Mouse (Mus musculus) heart, embryonic 14.5 days (tissue): ENCODE measurements at regions not wholly inside any gene's neighbourhood (a gene's known extent, or its start where the extent isn't known, plus 50 kb on each side); places are given as distances from the start of the nearest gene placed in this dataset.

Experiments
- ATAC-seq: fragments of 200-750 bp; cut with Nextera tagmentation; 2 replicates; pipeline ENCODE4 v1.8.0; 2017; ENCODE audit warnings: low read depth, moderate TSS enrichment; ENCODE audit not compliant: insufficient number of reproducible peaks, insufficient read depth, low FRiP score
- H3K27ac ChIP-seq, 2 experiments: fragments of 200-500 bp in 1 of 2; fragments of 300-500 bp in 1 of 2; sonication (generic) in 1 of 2; replicated peaks in 1 of 2; 2 replicates each; pipeline ENCODE4 v1.5.1; 2012 to 2014; ENCODE audit warnings: low read depth in 2 of 2, low read length in 2 of 2, control low read depth in 1 of 2, mild to moderate bottlenecking in 1 of 2, mixed read lengths in 1 of 2; ENCODE audit not compliant: control insufficient read depth in 1 of 2, insufficient read depth in 1 of 2
- H3K27me3 ChIP-seq: fragments of 300-500 bp; sonication (generic); 2 replicates; pipeline ENCODE4 v1.6.1; 2014; ENCODE audit warnings: mild to moderate bottlenecking, low read length, control low read depth; ENCODE audit not compliant: control insufficient read depth, insufficient read depth
- H3K36me3 ChIP-seq: fragments of 300-500 bp; sonication (generic); 2 replicates; pipeline ENCODE4 v1.6.1; 2014; ENCODE audit warnings: mild to moderate bottlenecking, control low read depth, low read length, mixed read lengths; ENCODE audit not compliant: control insufficient read depth, insufficient read depth
- H3K4me1 ChIP-seq, 2 experiments: fragments of 200-500 bp in 1 of 2; fragments of 300-500 bp in 1 of 2; sonication (generic) in 1 of 2; 2 replicates each; pipeline ENCODE4 v1.6.1; 2012 to 2014; ENCODE audit warnings: low read length in 2 of 2, control low read depth in 1 of 2, mixed read lengths in 1 of 2; ENCODE audit not compliant: control insufficient read depth in 2 of 2, insufficient read depth in 2 of 2
- H3K4me2 ChIP-seq: fragments of 300-500 bp; sonication (generic); 2 replicates; pipeline ENCODE4 v1.6.1; 2014; ENCODE audit warnings: mild to moderate bottlenecking, low read length
- H3K4me3 ChIP-seq, 2 experiments: fragments of 200-500 bp in 1 of 2; fragments of 300-500 bp in 1 of 2; sonication (generic) in 1 of 2; 2 replicates each; pipeline ENCODE4 v1.5.1; 2012 to 2014; ENCODE audit warnings: low read length in 2 of 2, mild to moderate bottlenecking in 2 of 2, control low read depth in 1 of 2, low read depth in 1 of 2, moderate library complexity in 1 of 2; ENCODE audit not compliant: control insufficient read depth in 1 of 2, insufficient read depth in 1 of 2
- H3K9ac ChIP-seq: fragments of 300-500 bp; sonication (generic); 2 replicates; pipeline ENCODE4 v1.6.1; 2014; ENCODE audit warnings: mild to moderate bottlenecking, low read length
- H3K9me3 ChIP-seq: fragments of 300-500 bp; sonication (generic); 2 replicates; pipeline ENCODE4 v1.6.1; 2016; ENCODE audit warnings: low read length, control low read depth; ENCODE audit not compliant: control insufficient read depth
- WGBS: fragments of 180-500 bp; shearing (Covaris S2); extraction: QIAGEN DNeasy Blood & Tissue Kit; methylation state at CpG from one replicate; pipeline ENCODE4 v1.1.7; 2014; 5-methylcytosine and 5-hydroxymethylcytosine counted together

- WGBS = 83% methylated on average over 6 of the region's 6 CpGs
- no peaks in the 10 kb centered on the region for H3K4me1 ChIP-seq
These were observed 184.3 kb downstream of the Moxd1 start for GRCm38 (mm10) chr10:24407411-24408227.

DNA sequence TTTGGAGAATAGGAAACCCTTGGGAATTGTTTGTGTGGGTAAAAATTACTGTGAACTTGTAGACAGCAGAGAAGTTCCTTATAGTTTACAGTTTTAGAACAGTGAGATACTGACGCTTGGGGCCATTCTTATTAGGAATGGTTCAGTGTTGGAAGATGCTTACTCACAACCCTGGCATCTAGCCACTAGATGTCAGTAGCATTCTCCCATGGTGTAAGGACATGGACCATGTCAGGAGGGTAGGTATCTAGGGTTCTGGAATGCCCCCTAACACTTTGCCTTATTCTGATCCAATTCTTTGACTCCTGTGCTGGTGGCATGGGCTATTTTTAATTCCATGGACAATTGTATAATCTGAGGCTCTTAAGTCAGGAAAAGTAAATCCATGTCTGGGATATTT, 185.3 kb upstream of the Ccn2 start:
- H3K4me3 ChIP-seq = no peak overlapping the region
- peak; percentile 64; the same call in 1 of the 2 replicates for ATAC-seq
- no peaks in the 10 kb centered on the region for H3K4me1 ChIP-seq
- WGBS = 29% methylated on average over 1 of the region's 1 CpGs
- no peak overlapping the region for H3K9ac ChIP-seq
- H3K9me3 ChIP-seq = no peaks in the 10 kb centered on the region
- no peaks in the 10 kb centered on the region for H3K36me3 ChIP-seq
- H3K27me3 ChIP-seq = no peaks in the 10 kb centered on the region
- H3K4me2 ChIP-seq = no peak overlapping the region
- no peak overlapping the region for H3K27ac ChIP-seq

More at GRCm38 (mm10) chr10:24407411-24408227, 184.3 kb downstream of the Moxd1 start:
- Histone ChIP-seq H3K9ac (no peak overlapping the region), H3K4me3 (no peak overlapping the region), H3K27me3 (no peaks in the 10 kb centered on the region), H3K4me2 (no peak overlapping the region), H3K9me3 (no peaks in the 10 kb centered on the region), H3K27ac (no peak overlapping the region), H3K36me3 (no peaks in the 10 kb centered on the region)
- no peak for ATAC-seq

DNA sequence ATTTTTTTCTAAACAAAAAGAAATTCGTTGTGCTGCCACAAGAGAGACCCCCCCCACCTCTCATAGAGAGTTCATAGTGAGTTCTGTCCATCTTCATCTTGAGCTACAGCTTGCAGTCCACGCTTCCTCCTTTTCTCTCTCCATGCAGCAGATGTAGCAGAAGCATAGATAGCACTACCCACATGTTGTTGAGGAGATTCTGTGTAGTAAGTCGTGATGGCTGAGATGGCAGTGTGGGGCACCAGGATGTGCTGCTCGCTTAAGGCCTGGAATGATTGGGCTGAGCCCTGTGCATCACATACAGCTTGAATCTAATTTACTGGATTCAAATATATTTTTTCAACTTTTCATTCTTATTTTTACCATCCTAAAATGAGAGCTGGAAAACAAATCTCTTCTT, 184.4 kb upstream of the Ccn2 start:
- Histone ChIP-seq H3K4me2 (no peak overlapping the region), H3K27me3 (no peaks in the 10 kb centered on the region), H3K27ac (no peak overlapping the region), H3K4me1 (no peaks in the 10 kb centered on the region), H3K36me3 (no peaks in the 10 kb centered on the region), H3K4me3 (no peak overlapping the region), H3K9me3 (no peaks in the 10 kb centered on the region), H3K9ac (no peak overlapping the region)
- WGBS = 83% methylated on average over 4 of the region's 4 CpGs
- ATAC-seq = no peak

DNA sequence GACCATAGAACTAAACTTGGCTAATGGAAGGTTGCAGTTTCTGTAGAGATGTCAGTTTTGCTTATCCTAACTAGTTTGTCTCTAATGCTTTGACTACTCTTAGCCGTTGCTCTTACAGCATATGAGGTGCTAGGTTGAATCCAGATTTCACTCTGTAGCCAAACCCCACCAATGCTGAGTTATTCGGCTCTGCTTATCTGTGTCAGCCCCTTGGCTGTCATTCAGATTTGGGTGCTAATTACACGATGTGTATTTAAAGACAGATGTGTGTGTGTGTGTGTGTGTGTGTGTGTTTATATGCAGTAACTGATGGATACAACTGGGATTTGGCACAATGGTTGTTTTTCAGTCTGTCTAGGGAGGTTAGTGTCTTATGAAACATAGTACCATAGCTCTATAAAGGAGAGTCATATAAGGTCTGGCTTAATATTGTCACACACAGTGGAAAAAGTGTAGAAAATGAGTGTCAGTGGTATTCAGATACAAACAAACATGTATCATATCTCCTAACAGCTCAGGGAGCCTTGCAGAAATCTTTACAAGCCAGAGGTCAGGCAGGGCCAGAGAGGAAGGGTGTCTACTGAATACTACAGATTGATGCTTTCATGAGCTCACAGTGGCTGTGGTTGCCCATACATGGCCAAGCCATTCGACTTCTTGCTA, 172.6 kb upstream of the Ccn2 start:
- H3K9me3 ChIP-seq = no peaks in the 10 kb centered on the region
- no peak overlapping the region for H3K9ac ChIP-seq
- H3K4me1 ChIP-seq = no peaks in the 10 kb centered on the region
- no peak overlapping the region for H3K27ac ChIP-seq
- no peak overlapping the region for H3K4me2 ChIP-seq
- no peaks in the 10 kb centered on the region for H3K36me3 ChIP-seq
- no peaks in the 10 kb centered on the region for H3K27me3 ChIP-seq
- 42% methylated on average over 4 of the region's 4 CpGs for WGBS
- no peak for ATAC-seq
- H3K4me3 ChIP-seq = no peak overlapping the region

- Histone ChIP-seq H3K9ac (no peak overlapping the region), H3K4me3 (no peak overlapping the region), H3K36me3 (no peaks in the 10 kb centered on the region), H3K9me3 (no peaks in the 10 kb centered on the region), H3K27me3 (no peaks in the 10 kb centered on the region), H3K27ac (no peak overlapping the region), H3K4me2 (no peak overlapping the region), H3K4me1 (peaks cover 0 to 4% of the 10 kb centered on the region in 2 experiments; a peak in 1 of 4 replicates)
- no peak for ATAC-seq
These were observed 161.4 kb upstream of the Ccn2 start for GRCm38 (mm10) chr10:24433737-24434367.

DNA sequence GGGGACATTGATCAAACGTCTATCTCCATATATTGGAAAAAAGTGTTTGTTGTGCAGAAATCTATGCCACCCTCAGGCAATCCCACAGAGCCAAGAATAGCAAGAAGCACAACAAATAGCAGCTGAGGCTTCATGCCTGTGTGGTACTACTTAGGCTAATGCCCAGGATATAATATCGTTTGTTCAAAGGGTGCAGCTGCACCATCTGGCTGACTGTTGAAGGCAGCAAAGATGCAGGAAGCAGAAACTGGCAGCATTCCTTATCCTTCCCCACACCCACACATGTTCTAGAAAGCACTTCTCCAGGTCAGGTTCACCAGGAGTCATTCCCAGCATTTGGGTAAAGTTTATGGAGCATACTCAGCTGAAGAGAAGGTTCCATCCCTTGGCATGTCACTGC, 158.1 kb upstream of the Ccn2 start:
- no peak overlapping the region for H3K27ac ChIP-seq
- WGBS = 64% methylated on average over 2 of the region's 2 CpGs
- no peaks in the 10 kb centered on the region for H3K36me3 ChIP-seq
- H3K4me3 ChIP-seq = no peak overlapping the region
- H3K4me1 ChIP-seq = peaks cover 0 to 4% of the 10 kb centered on the region in 2 experiments; a peak in 1 of 4 replicates
- H3K9ac ChIP-seq = no peak overlapping the region
- H3K4me2 ChIP-seq = no peak overlapping the region
- ATAC-seq = no peak
- H3K27me3 ChIP-seq = no peaks in the 10 kb centered on the region
- H3K9me3 ChIP-seq = no peaks in the 10 kb centered on the region

DNA sequence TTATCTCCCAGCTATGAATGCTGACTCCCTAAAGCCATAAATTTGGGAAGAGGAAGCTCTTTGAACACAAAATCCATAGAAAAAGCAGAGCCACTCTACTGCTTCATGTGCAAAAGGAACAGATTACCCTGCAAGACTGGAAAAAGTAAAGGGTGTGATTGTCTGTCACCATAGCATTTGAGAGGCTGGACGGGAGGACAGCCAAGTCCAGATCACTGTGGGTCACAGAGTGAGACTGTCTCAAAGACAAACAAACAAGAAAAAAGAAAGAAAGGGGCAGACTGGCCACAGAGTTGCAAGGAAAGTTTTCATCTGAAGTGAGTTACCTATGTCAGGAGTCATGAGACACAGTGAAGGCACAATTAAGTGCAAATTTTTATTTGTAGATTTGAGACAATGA, 150.7 kb upstream of the Ccn2 start:
- Histone ChIP-seq H3K9me3 (no peaks in the 10 kb centered on the region), H3K4me2 (no peak overlapping the region), H3K36me3 (no peaks in the 10 kb centered on the region), H3K27me3 (no peaks in the 10 kb centered on the region), H3K27ac (peak overlapping the region; percentile 50 to 76; a peak in 3 of 4 replicates), H3K4me3 (no peak overlapping the region), H3K9ac (no peak overlapping the region), H3K4me1 (peaks cover 20 to 48% of the 10 kb centered on the region in 2 experiments)
- WGBS = 26% methylated on average over 1 of the region's 1 CpGs
- ATAC-seq = no peak
